In genomic region chr12:45092444-45092843, GRCm38 (mm10) we compare ENCODE assay signal across 15 mouse cellular contexts.
"Had no signal": no experiment of that assay in that cellular context is flagged by ENCODE, and none has a peak within 500 bp of the region (broad histone marks: within the 10 kb centered on the region; RNA-seq: fewer than 3 reads in every experiment).

No protein-coding gene starts in this region.

- H3K36me3 ChIP-seq: limb, embryonic 13.5 days; liver, embryonic 15.5 days; neural tube, embryonic 13.5 days; stomach, embryonic 15.5 days had no signal

- H3K27ac ChIP-seq: kidney, postnatal 0 days; limb, embryonic 13.5 days; liver, embryonic 15.5 days; neural tube, embryonic 13.5 days; stomach, embryonic 15.5 days had no signal

- H3K4me3 ChIP-seq: limb, embryonic 13.5 days; liver, embryonic 15.5 days; neural tube, embryonic 13.5 days; stomach, embryonic 15.5 days had no signal

- ATAC-seq: intestine, postnatal 0 days had no signal

- DNase-seq: kidney, adult 9 months; kidney, postnatal 36 days; left cerebral cortex, postnatal 4 days; lung, adult 2 months; lung, postnatal 10 days; lung, postnatal 4 days; midbrain, embryonic 14.5 days; retina, postnatal 1 day; thymus, postnatal 36 days had no signal
